Mouse (Mus musculus) stomach, postnatal 0 days (tissue): ENCODE measurements around the gene Pdss2.

Experiments
- CTCF ChIP-seq: IDR thresholded peaks from 2 replicates; pipeline ENCODE4 v1.5.1; 2016; ENCODE audit warnings: antibody characterized with exemption, low read depth, mild to moderate bottlenecking, moderate library complexity
- EP300 ChIP-seq: optimal IDR thresholded peaks from 2 replicates; pipeline ENCODE3; 2016; ENCODE audit warnings: antibody characterized with exemption

- TF ChIP-seq CTCF (no peak), EP300 (no peak)
These were observed 108.5 kb downstream of the Pdss2 start for GRCm38 (mm10) chr10:43329813-43330212.
